Mouse (Mus musculus) heart, postnatal 0 days (tissue): ENCODE measurements around the gene Rasgef1b.

Experiments used
- CTCF ChIP-seq: IDR thresholded peaks from 2 replicates; pipeline ENCODE4 v1.5.1; 2016; ENCODE audit warnings: antibody characterized with exemption, control low read depth, low read depth
- EP300 ChIP-seq: IDR thresholded peaks from 2 replicates; pipeline ENCODE4 v1.6.1; 2016; ENCODE audit warnings: antibody characterized with exemption, low read depth

DNA sequence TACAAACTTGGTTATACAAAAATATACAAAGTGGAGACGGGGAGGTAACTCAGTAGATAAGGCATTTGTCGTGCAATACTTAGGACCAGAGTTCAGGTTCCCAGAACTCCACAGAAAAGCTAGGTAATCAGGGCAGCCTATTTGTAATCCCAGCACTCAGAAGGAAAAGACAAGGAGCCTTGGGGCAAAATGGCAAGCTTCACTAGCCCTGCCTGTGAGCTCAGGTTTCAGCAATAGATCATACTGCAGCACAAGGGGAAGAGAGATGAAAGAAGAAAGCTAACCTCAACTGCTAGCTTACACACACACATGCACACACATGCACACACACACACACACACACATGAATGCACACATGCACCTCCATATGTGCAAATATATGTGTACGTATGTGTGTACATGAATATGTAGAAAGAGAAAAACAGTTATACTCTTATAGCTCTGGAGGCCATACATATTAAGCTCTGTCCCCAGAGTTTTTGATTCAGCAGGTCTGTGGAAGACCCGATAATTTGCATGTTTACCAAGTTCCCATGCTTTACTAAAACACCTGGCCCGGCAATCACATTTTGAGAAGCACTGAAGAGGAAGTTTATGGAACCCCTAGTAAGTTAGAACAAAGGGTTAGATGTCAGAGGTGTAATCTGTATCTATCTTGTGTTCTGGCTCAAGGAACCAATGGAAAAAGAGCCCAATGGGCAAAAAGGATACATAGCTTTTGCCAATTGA, 256.1 kb downstream of the Rasgef1b start:
- TF ChIP-seq EP300 (no peak), CTCF (no peak)
